Mouse (Mus musculus) stomach, embryonic 14.5 days (tissue): ENCODE results near the gene Cdipt. TPM values are rescaled to one million over a fixed set of nuclear protein-coding genes. Genes with fewer than 3 reads are reported as not detected.

Experiments
- ATAC-seq: fragments of 200-750 bp; cut with Nextera tagmentation; 2 replicates; pipeline ENCODE4 v1.8.0; 2017; ENCODE audit warnings: low read depth, moderate TSS enrichment; ENCODE audit not compliant: insufficient number of reproducible peaks, insufficient read depth, low FRiP score
- H3K27ac ChIP-seq: fragments of 300-500 bp; sonication (generic); 2 replicates; pipeline ENCODE4 v1.5.1; 2014; ENCODE audit warnings: mild to moderate bottlenecking, low read length, moderate library complexity, mixed read lengths
- H3K27me3 ChIP-seq: fragments of 300-500 bp; sonication (generic); 2 replicates; pipeline ENCODE4 v1.6.1; 2014; ENCODE audit warnings: low read length, control low read depth, mixed read lengths; ENCODE audit not compliant: control insufficient read depth, insufficient read depth
- H3K36me3 ChIP-seq: fragments of 300-500 bp; sonication (generic); 2 replicates; pipeline ENCODE4 v1.6.1; 2014; ENCODE audit warnings: mild to moderate bottlenecking, control low read depth, low read length, moderate library complexity, mixed read lengths; ENCODE audit not compliant: control insufficient read depth, insufficient read depth
- H3K4me1 ChIP-seq: fragments of 300-500 bp; sonication (generic); 2 replicates; pipeline ENCODE4 v1.6.1; 2014; ENCODE audit warnings: low read length, control low read depth, mixed read lengths; ENCODE audit not compliant: control insufficient read depth, insufficient read depth
- H3K4me2 ChIP-seq: fragments of 300-500 bp; sonication (generic); replicated peaks from 2 replicates; pipeline ENCODE4 v1.6.1; 2014; ENCODE audit warnings: low read depth, low read length, control low read depth
- H3K4me3 ChIP-seq: fragments of 300-500 bp; sonication (generic); 2 replicates; pipeline ENCODE4 v1.5.1; 2014; ENCODE audit warnings: low read depth, low read length, control low read depth
- H3K9ac ChIP-seq: fragments of 300-500 bp; sonication (generic); replicated peaks from 2 replicates; pipeline ENCODE4 v1.6.1; 2014; ENCODE audit warnings: low read depth, mild to moderate bottlenecking, control low read depth, low read length, moderate library complexity, mixed read lengths
- H3K9me3 ChIP-seq: fragments of 300-500 bp; sonication (generic); 2 replicates; pipeline ENCODE4 v1.6.1; 2016; ENCODE audit warnings: low read depth, low read length, control low read depth; ENCODE audit not compliant: control insufficient read depth
- WGBS: fragments of 180-500 bp; shearing (Covaris S2); extraction: QIAGEN DNeasy Blood & Tissue Kit; methylation state at CpG from one replicate; pipeline ENCODE4 v1.1.7; 2014; 5-methylcytosine and 5-hydroxymethylcytosine counted together
- polyA plus RNA-seq: library from polyadenylated mRNA; unstranded; fragments of >200 nt; fragmentation: Nextera tagmentation; extraction: Ambion mirVana; gene quantifications from 2 replicates; pipeline ENCODE4 v1.2.1, GENCODE M21; 2014

Cdipt gene
- polyA plus RNA-seq, 1 experiment from 2014 or later, result 96.8 TPM

- Histone ChIP-seq H3K27me3 (no peaks in the 10 kb centered on the region), H3K9me3 (no peaks in the 10 kb centered on the region), H3K4me2 (peak overlapping the region; percentile 99), H3K4me1 (peaks cover 62% of the 10 kb centered on the region), H3K9ac (peak overlapping the region; percentile 40; the same call in 1 of the 2 replicates), H3K36me3 (peaks cover 30% of the 10 kb centered on the region), H3K27ac (no peak overlapping the region; the same call in 1 of the 2 replicates), H3K4me3 (peak overlapping the region; percentile 95)
- WGBS, result 73% methylated on average over 13 of the region's 13 CpGs
- ATAC-seq, result no peak
Observed at GRCm38 (mm10) chr7:127023272-127023691, 47.6 kb downstream of the Cdipt start.

DNA sequence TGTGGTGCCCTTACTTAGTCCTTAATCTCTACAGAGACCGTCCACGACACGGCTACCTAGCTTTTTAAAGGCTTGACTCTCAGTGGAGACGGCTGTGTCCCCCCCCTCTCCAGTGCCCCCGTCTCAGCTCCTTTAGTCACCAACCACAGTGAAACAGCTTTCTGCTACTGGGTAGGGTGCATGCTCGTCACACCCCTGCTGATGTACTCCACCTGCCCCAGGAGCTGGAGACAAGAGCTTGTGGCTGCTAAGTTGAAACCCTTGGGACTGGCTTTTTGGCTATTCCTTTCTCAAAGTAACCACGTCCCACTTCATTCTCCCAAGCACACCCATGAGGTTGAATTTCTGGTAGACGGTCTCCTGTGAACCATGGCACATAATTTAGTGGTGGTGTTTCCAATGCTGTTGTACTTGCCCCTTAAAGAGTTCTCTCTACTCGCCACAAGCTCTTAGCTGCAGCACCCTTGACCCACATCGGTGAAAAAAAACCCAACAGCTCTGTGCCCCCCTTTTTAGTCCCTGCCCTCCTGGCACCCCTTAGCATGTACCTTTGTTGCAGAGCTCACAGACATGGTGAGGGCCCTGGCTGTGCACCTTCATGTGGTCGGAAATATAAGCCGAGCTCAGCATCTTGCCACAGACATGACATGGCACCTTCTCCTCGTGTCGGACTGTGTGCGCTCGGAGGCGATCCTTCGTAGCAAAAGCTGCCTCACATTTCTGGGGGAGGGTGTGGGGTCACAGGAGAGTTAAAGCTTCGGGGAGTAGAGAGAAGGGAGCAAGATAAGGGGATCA, 48.4 kb downstream of the Cdipt start:
- Histone ChIP-seq H3K9me3 (no peaks in the 10 kb centered on the region), H3K9ac (peak overlapping the region; percentile 99), H3K4me3 (peak overlapping the region; percentile 95), H3K4me2 (peak overlapping the region; percentile 99), H3K4me1 (peaks cover 55% of the 10 kb centered on the region), H3K27me3 (no peaks in the 10 kb centered on the region), H3K27ac (peak overlapping the region; percentile 99; the same call in 1 of the 2 replicates), H3K36me3 (peaks cover 30% of the 10 kb centered on the region)
- ATAC-seq, result no peak
- 15% methylated on average over 19 of the region's 19 CpGs for WGBS

DNA sequence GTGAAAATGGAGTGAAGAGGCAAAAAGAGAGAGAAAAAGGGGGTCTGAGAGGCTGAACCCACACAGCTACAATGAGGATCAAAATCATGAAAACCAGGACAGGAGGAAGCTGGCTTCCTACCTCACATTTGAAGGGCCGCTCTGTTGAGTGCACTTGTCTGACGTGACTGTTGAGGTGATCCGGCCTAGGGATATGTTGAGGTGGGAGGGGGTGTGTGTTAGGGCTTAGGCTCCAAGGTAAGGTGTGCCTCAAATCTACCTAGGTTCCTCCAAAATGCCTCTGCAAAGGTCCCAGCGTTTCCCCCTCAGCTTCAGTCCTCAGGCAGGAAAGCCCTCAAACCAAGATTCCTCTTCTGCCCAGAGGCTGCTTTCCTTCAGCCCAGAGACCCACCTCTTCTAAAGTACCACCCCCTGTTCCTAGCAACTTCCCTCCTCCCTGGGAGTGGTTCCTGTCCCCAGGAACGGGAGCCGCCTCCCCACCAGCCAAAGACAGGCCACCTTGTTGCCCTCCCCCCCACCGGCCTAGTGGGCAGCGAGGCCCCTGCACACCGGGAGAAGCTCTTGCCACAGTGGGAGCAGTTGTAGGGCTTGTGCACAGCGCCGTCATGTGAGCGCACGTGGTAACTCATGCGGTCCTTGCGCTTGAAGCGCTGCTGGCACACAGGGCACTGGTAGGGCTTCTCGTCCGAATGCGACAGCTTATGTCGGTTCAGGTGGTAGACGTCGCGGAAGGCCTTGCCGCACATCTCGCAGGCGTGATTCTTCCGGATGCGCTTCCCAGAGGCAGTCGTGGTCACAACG, 49.2 kb downstream of the Cdipt start:
- ATAC-seq, result peak; percentile 14; the same call in 1 of the 2 replicates
- Histone ChIP-seq H3K36me3 (peaks cover 35% of the 10 kb centered on the region), H3K9ac (peak overlapping the region; percentile 99), H3K27me3 (no peaks in the 10 kb centered on the region), H3K27ac (peak overlapping the region; percentile 99), H3K9me3 (no peaks in the 10 kb centered on the region), H3K4me2 (peak overlapping the region; percentile 99), H3K4me1 (peaks cover 46% of the 10 kb centered on the region), H3K4me3 (peak overlapping the region; percentile 95)
- WGBS, result under 1% methylated on average over 30 of the region's 30 CpGs

GRCm38 (mm10) chr7:127025556-127026160, 49.9 kb downstream of the Cdipt start:
- ATAC-seq, result no peak
- under 1% methylated on average over 65 of the region's 65 CpGs for WGBS
- H3K9ac ChIP-seq, result peak overlapping the region; percentile 99
- peak overlapping the region; percentile 95 for H3K4me3 ChIP-seq
- H3K36me3 ChIP-seq, result peaks cover 38% of the 10 kb centered on the region
- no peaks in the 10 kb centered on the region for H3K27me3 ChIP-seq
- no peaks in the 10 kb centered on the region for H3K9me3 ChIP-seq
- H3K27ac ChIP-seq, result peak overlapping the region; percentile 99
- peak overlapping the region; percentile 99 for H3K4me2 ChIP-seq
- peaks cover 43% of the 10 kb centered on the region for H3K4me1 ChIP-seq

DNA sequence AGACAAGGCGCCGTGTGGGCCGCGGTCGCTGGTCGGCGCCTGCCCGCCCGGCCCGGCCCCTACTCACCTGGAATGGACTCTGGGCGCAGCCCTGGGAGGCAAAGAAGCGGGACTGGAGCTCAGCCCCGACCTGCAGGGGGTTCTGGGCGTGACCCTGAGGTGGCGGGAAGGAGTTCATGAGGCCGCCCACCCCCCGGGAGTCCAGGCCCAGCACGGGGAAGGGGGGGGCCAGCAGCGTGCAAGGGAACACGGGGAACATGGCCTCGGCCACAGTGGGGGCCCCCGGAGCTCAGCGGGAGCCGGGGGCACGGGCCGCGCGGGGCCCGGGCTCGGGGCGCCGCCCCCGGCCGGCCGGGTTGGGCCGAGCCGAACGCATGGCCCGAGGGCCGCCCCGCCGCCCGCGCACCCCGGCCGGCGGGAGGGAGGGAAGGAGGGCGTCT, 50.5 kb downstream of the Cdipt start:
- Histone ChIP-seq H3K27ac (peak overlapping the region; percentile 99), H3K4me3 (peak overlapping the region; percentile 95), H3K36me3 (peaks cover 43% of the 10 kb centered on the region), H3K4me1 (peaks cover 42% of the 10 kb centered on the region), H3K9ac (peak overlapping the region; percentile 99), H3K27me3 (no peaks in the 10 kb centered on the region), H3K9me3 (no peaks in the 10 kb centered on the region), H3K4me2 (peak overlapping the region; percentile 99)
- WGBS, result 2% methylated on average over 36 of the region's 48 CpGs
- peak; percentile 20 for ATAC-seq

- ATAC-seq, result no peak; the same call in 1 of the 2 replicates
- H3K27me3 ChIP-seq, result no peaks in the 10 kb centered on the region
- no peaks in the 10 kb centered on the region for H3K9me3 ChIP-seq
- peaks cover 38% of the 10 kb centered on the region for H3K4me1 ChIP-seq
- H3K4me3 ChIP-seq, result peak overlapping the region; percentile 95
- H3K4me2 ChIP-seq, result peak overlapping the region; percentile 99
- H3K36me3 ChIP-seq, result peaks cover 46% of the 10 kb centered on the region
- H3K9ac ChIP-seq, result peak overlapping the region; percentile 99
- H3K27ac ChIP-seq, result peak overlapping the region; percentile 99
- WGBS, result 0% methylated on average over 6 of the region's 48 CpGs
Observed at GRCm38 (mm10) chr7:127026616-127026983, 50.9 kb downstream of the Cdipt start.

DNA sequence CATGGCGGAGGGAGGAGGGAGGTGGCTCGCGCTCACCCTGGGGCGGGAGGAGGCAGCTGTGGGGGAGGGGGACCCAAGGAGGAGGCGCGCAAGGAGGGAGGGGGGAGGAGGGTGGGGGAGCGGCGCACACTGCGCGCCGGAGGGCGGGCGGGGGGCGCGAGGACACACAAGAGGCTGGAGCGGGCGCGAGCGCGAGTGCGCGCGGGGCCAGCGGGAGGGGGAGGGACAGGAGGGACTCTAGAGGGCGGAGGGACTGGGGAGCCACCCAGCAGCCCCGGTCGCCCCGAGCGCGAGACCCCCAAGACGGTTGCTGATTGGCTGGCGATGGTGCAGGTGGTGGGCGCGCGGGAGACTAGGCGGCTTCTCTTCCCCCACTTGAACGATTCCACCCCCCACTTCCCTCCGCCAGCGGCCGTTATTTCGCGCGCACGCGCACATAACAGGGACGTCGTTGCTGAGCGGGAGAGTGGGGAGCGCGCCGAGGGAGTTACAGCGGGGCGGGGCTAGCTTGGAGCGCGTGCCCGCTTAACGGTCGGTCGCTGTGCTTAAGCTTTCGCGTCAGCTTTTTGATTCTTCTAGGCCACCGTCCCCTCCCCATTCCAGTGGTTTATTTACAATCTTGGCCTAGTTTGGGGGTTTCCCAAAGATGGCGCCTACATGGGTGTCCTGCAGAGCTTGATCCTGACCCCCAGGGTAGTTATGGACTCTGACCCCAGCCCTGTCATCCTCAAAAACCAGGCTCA, 51.4 kb downstream of the Cdipt start, which contains the start of gene Maz:
Gene Maz (minus strand): TSS at position 54 of the 743 bp plus-strand sequence.
- H3K4me1 ChIP-seq, result peaks cover 32% of the 10 kb centered on the region
- H3K27me3 ChIP-seq, result no peaks in the 10 kb centered on the region
- peaks cover 46% of the 10 kb centered on the region for H3K36me3 ChIP-seq
- no peaks in the 10 kb centered on the region for H3K9me3 ChIP-seq
- under 1% methylated on average over 55 of the region's 63 CpGs for WGBS
- H3K4me3 ChIP-seq, result peak within 1 kb of the TSS; percentile 95
- peak within 1 kb of the TSS; percentile 99 for H3K4me2 ChIP-seq
- peak within 1 kb of the TSS; percentile 99 for H3K9ac ChIP-seq
- ATAC-seq, result peak; percentile 90
- H3K27ac ChIP-seq, result peak within 1 kb of the TSS; percentile 99
